Mouse (Mus musculus) A20 (cell line): ENCODE measurements around the gene Stab1.

Source experiments
- DNase-seq: peaks from one replicate; pipeline ENCODE4 v3.0.0-alpha.2; 2011; ENCODE audit warnings: low read depth, low spot score

Gene Stab1

GRCm38 (mm10) chr14:31165458-31165857, 3.0 kb downstream of the Stab1 start:
- no peak for DNase-seq

GRCm38 (mm10) chr14:31165010-31165409, 3.4 kb downstream of the Stab1 start:
- no peak for DNase-seq

GRCm38 (mm10) chr14:31164067-31164466, 4.4 kb downstream of the Stab1 start:
- no peak for DNase-seq

GRCm38 (mm10) chr14:31161638-31162037, 6.8 kb downstream of the Stab1 start:
- DNase-seq, result no peak

- DNase-seq, result no peak
Measured at GRCm38 (mm10) chr14:31161191-31161590, 7.2 kb downstream of the Stab1 start.

GRCm38 (mm10) chr14:31160196-31161150, 8.0 kb downstream of the Stab1 start:
- peak; percentile 26 for DNase-seq

- no peak for DNase-seq
Measured at GRCm38 (mm10) chr14:31145694-31146093, 22.7 kb downstream of the Stab1 start.

- no peak for DNase-seq
Measured at GRCm38 (mm10) chr14:31141011-31141410, 27.4 kb downstream of the Stab1 start.

- DNase-seq, result no peak
Measured at GRCm38 (mm10) chr14:31140141-31140540, 28.3 kb downstream of the Stab1 start.

- no peak for DNase-seq
Measured at GRCm38 (mm10) chr14:31139666-31140065, 28.8 kb downstream of the Stab1 start.

- no peak for DNase-seq
Measured at GRCm38 (mm10) chr14:31138897-31139429, 29.5 kb downstream of the Stab1 start.

GRCm38 (mm10) chr14:31138219-31138896, 30.1 kb downstream of the Stab1 start:
- no peak for DNase-seq

- no peak for DNase-seq
Measured at GRCm38 (mm10) chr14:31137791-31138190, 30.6 kb downstream of the Stab1 start.

GRCm38 (mm10) chr14:31137281-31137595, 31.2 kb downstream of the Stab1 start:
- DNase-seq, result no peak

- no peak for DNase-seq
Measured at GRCm38 (mm10) chr14:31136411-31137280, 31.8 kb downstream of the Stab1 start.

- no peak for DNase-seq
Measured at GRCm38 (mm10) chr14:31135495-31136410, 32.7 kb downstream of the Stab1 start.

- no peak for DNase-seq
Measured at GRCm38 (mm10) chr14:31134015-31135000, 34.1 kb downstream of the Stab1 start.

- no peak for DNase-seq
Measured at GRCm38 (mm10) chr14:31133023-31133665, 35.3 kb downstream of the Stab1 start.

- DNase-seq, result no peak
Measured at GRCm38 (mm10) chr14:31132491-31132975, 35.9 kb downstream of the Stab1 start.
